Mouse (Mus musculus) midbrain, embryonic 12.5 days (tissue): ENCODE measurements around the gene Gmpr2. TPM values are rescaled to one million over a fixed set of nuclear protein-coding genes. Genes with fewer than 3 reads are reported as not detected.
A peak's percentile ranks its signal among the peaks of the same experiment; 100 is the strongest.

ENCODE experiments used
- ATAC-seq: fragments of 200-750 bp; cut with Nextera tagmentation; 2 replicates; pipeline ENCODE4 v1.8.0; 2017; ENCODE audit warnings: low read depth, moderate TSS enrichment, moderate library complexity; ENCODE audit not compliant: low FRiP score
- H3K27ac ChIP-seq: fragments of 300-500 bp; sonication (generic); replicated peaks from 2 replicates; pipeline ENCODE4 v1.5.1; 2016; ENCODE audit warnings: mild to moderate bottlenecking
- H3K27me3 ChIP-seq: fragments of 300-500 bp; sonication (generic); 2 replicates; pipeline ENCODE4 v1.6.1; 2016; ENCODE audit warnings: mild to moderate bottlenecking
- H3K36me3 ChIP-seq: fragments of 300-500 bp; sonication (generic); 2 replicates; pipeline ENCODE4 v1.6.1; 2016
- H3K4me1 ChIP-seq: fragments of 300-500 bp; sonication (generic); 2 replicates; pipeline ENCODE4 v1.6.1; 2016
- H3K4me2 ChIP-seq: fragments of 300-500 bp; sonication (generic); replicated peaks from 2 replicates; pipeline ENCODE4 v1.6.1; 2016; ENCODE audit warnings: mild to moderate bottlenecking, moderate library complexity
- H3K4me3 ChIP-seq: fragments of 300-500 bp; sonication (generic); 2 replicates; pipeline ENCODE4 v1.5.1; 2016; ENCODE audit warnings: mild to moderate bottlenecking
- H3K9ac ChIP-seq: fragments of 300-500 bp; sonication (generic); replicated peaks from 2 replicates; pipeline ENCODE4 v1.6.1; 2016; ENCODE audit warnings: mild to moderate bottlenecking, moderate library complexity
- H3K9me3 ChIP-seq: fragments of 300-500 bp; sonication (generic); 2 replicates; pipeline ENCODE4 v1.6.1; 2016; ENCODE audit warnings: mild to moderate bottlenecking
- WGBS: fragments of 180-500 bp; shearing (Covaris S2); methylation state at CpG from one replicate; pipeline ENCODE4 v1.1.7; 2016; 5-methylcytosine and 5-hydroxymethylcytosine counted together
- polyA plus RNA-seq: library from polyadenylated mRNA; unstranded; fragments of >200 nt; fragmentation: Nextera tagmentation; extraction: Ambion mirVana; gene quantifications from 2 replicates; pipeline ENCODE4 v1.2.1, GENCODE M21; 2016

The Gmpr2 gene
- polyA plus RNA-seq, 1 experiment from 2014 or later, result 64.8 TPM

GRCm38 (mm10) chr14:55644261-55644888 is 27.4 kb upstream of the Gmpr2 start:
- Histone ChIP-seq H3K9ac (peak overlapping the region; percentile 89), H3K4me3 (peak overlapping the region; percentile 95), H3K36me3 (peaks cover 30% of the 10 kb centered on the region), H3K9me3 (no peaks in the 10 kb centered on the region), H3K27ac (no peak overlapping the region), H3K4me2 (peak overlapping the region; percentile 77), H3K27me3 (no peaks in the 10 kb centered on the region), H3K4me1 (peaks cover 21% of the 10 kb centered on the region)
- 34% methylated on average over 17 of the region's 17 CpGs for WGBS
- ATAC-seq, result no peak

DNA sequence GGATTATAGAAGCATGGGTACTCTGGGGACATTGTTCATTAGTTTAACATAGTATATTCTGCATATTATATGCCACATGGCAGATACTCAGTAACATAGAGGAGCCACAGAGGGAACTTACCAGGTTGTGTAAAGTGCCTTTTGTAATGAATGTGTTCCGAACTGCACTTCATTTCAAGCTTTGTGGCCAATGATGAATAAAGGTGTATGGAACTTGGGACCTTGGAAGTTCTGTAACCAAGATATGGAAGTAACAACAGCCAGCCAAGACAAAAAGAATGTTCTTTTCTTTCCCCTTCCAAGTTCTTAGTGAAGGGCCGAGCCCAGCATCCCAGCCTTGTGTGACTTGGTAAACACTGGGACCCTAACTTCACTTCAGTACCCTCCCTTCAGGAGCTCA is 21.9 kb upstream of the Gmpr2 start, which contains the start of gene Tssk4:
Tssk4 (plus strand) TSS at position 301 of the 400 bp plus-strand sequence.
- no peak for ATAC-seq
- no peaks in the 10 kb centered on the region for H3K27me3 ChIP-seq
- H3K4me1 ChIP-seq, result peaks cover 4% of the 10 kb centered on the region
- H3K4me2 ChIP-seq, result no peak within 1 kb of the TSS
- H3K9ac ChIP-seq, result no peak within 1 kb of the TSS
- no peaks in the 10 kb centered on the region for H3K9me3 ChIP-seq
- no peak within 1 kb of the TSS for H3K4me3 ChIP-seq
- 0 out of 2 replicates have a peak, but pooled peaks cover 7% of the 10 kb centered on the region for H3K36me3 ChIP-seq
- no peak within 1 kb of the TSS for H3K27ac ChIP-seq
- 92% methylated on average over 2 of the region's 2 CpGs for WGBS

DNA sequence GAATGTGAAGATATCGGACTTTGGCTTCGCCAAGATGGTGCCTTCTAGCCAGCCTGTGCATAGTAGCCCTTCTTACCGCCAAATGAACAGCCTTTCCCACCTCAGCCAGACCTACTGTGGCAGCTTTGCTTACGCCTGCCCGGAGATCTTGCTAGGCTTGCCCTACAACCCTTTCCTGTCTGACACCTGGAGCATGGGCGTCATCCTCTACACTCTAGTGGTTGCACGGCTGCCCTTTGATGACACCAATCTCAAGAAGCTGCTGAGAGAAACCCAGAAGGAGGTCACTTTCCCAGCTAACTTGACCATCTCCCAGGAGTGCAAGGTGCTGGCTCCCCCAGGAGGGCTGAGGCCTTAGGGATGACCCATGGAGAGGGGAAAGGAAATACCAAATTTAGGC is 20.2 kb upstream of the Gmpr2 start:
- no peak overlapping the region for H3K9ac ChIP-seq
- H3K36me3 ChIP-seq, result 0 out of 2 replicates have a peak, but pooled peaks cover 2% of the 10 kb centered on the region
- no peaks in the 10 kb centered on the region for H3K9me3 ChIP-seq
- H3K4me1 ChIP-seq, result no peaks in the 10 kb centered on the region
- H3K27me3 ChIP-seq, result no peaks in the 10 kb centered on the region
- no peak overlapping the region for H3K27ac ChIP-seq
- no peak for ATAC-seq
- H3K4me3 ChIP-seq, result no peak overlapping the region
- WGBS, result 93% methylated on average over 7 of the region's 7 CpGs
- no peak overlapping the region for H3K4me2 ChIP-seq

DNA sequence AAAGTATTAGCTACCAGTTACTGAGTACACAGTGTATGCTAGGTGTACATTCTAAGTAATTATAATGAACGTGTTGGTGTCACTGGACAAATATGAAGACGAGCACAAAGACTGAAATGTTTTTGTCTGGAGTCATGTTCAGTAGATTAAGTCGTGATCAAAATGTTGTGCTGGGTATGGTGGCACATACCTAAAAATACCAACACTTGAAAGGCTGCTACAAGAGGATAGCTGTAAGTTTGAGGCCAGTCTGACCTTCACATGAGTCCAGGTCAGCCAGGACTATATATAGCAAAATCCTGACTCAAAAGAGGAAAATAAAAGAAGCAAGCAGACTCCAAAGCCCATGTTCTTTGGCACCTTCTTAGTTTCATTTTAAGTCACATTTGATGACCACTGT is 14.8 kb upstream of the Gmpr2 start:
- Histone ChIP-seq H3K9me3 (no peaks in the 10 kb centered on the region), H3K27ac (no peak overlapping the region), H3K4me2 (no peak overlapping the region), H3K4me3 (no peak overlapping the region), H3K27me3 (no peaks in the 10 kb centered on the region), H3K36me3 (peaks cover 22% of the 10 kb centered on the region), H3K9ac (no peak overlapping the region), H3K4me1 (0 out of 2 replicates have a peak, but pooled peaks cover 3% of the 10 kb centered on the region)
- ATAC-seq, result no peak
- 92% methylated on average over 3 of the region's 3 CpGs for WGBS

- Histone ChIP-seq H3K9me3 (no peaks in the 10 kb centered on the region), H3K9ac (no peak overlapping the region), H3K27ac (no peak overlapping the region), H3K27me3 (no peaks in the 10 kb centered on the region), H3K4me2 (no peak overlapping the region), H3K4me3 (no peak overlapping the region), H3K36me3 (peaks cover 31% of the 10 kb centered on the region), H3K4me1 (0 out of 2 replicates have a peak, but pooled peaks cover 3% of the 10 kb centered on the region)
- no peak for ATAC-seq
- WGBS, result 93% methylated on average over 5 of the region's 5 CpGs
These were observed 13.7 kb upstream of the Gmpr2 start for GRCm38 (mm10) chr14:55658011-55658410.

- peaks cover 39% of the 10 kb centered on the region for H3K36me3 ChIP-seq
These were observed 11.7 kb upstream of the Gmpr2 start, which contains the start of gene Mdp1 for GRCm38 (mm10) chr14:55659960-55660573. Gene Mdp1 (minus strand): TSS chr14:55660508.

DNA sequence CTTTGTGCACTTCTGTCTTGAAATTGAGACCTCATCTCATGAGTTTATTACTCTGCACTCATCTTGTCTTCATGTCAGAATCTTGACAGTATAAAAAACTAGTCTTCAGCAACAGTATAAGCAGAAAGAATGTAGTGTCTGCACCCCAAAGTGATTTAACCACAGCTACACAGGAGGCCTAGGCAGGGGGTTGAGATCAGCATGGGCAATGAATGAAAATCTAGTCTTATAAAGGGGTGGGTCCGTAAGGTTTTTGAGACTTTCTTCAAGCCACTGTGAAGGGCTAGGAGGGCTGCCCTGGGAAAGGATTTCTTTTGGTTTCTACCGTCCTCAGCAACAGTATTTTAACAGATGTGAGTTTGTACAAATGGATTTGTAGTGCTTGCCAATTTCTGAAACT is 11.1 kb upstream of the Gmpr2 start:
- Histone ChIP-seq H3K4me1 (0 out of 2 replicates have a peak, but pooled peaks cover 3% of the 10 kb centered on the region), H3K9ac (no peak overlapping the region), H3K36me3 (peaks cover 39% of the 10 kb centered on the region), H3K4me2 (peak overlapping the region; percentile 58), H3K27me3 (no peaks in the 10 kb centered on the region), H3K9me3 (no peaks in the 10 kb centered on the region), H3K4me3 (peak overlapping the region; percentile 75), H3K27ac (peak overlapping the region; percentile 65; the same call in 1 of the 2 replicates)
- 43% methylated on average over 2 of the region's 2 CpGs for WGBS
- ATAC-seq, result 0 out of 2 replicates have a peak, but pooled peaks have one; percentile 10

More at GRCm38 (mm10) chr14:55659960-55660573, 11.7 kb upstream of the Gmpr2 start, which contains the start of gene Mdp1:
- ATAC-seq, result peak; percentile 92
- peak within 1 kb of the TSS; percentile 75 for H3K4me3 ChIP-seq
- 0 out of 2 replicates have a peak, but pooled peaks cover 3% of the 10 kb centered on the region for H3K4me1 ChIP-seq
- peak within 1 kb of the TSS; percentile 68 for H3K9ac ChIP-seq
- peak within 1 kb of the TSS; percentile 65 for H3K27ac ChIP-seq
- H3K27me3 ChIP-seq, result no peaks in the 10 kb centered on the region
- WGBS, result under 1% methylated on average over 39 of the region's 39 CpGs
- no peaks in the 10 kb centered on the region for H3K9me3 ChIP-seq
- H3K4me2 ChIP-seq, result peak within 1 kb of the TSS; percentile 58

DNA sequence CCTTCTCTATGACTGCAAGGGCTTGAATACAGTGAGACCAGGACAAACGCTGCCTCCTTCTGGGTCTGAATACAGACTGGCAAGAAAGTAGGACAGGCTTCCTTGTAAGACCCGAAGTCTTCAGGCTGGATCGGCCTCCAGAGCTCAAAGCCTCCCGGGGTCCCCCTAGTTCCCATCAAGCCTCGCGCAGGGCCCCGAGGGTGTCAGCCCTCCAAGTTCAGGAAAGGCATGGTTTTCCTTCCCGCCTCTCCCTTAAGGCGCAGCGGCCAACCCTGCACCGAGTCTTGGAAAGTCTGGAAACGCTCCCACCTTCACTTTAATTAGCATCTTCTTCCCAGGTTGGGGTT is 282 bp upstream of the Gmpr2 start:
- Histone ChIP-seq H3K4me3 (peak overlapping the region; percentile 64), H3K27me3 (no peaks in the 10 kb centered on the region), H3K36me3 (peaks cover 20% of the 10 kb centered on the region), H3K9ac (peak overlapping the region; percentile 93), H3K4me1 (peaks cover 25% of the 10 kb centered on the region), H3K4me2 (peak overlapping the region; percentile 98), H3K27ac (peak overlapping the region; percentile 81), H3K9me3 (no peaks in the 10 kb centered on the region)
- WGBS, result under 1% methylated on average over 12 of the region's 12 CpGs
- peak; percentile 53 for ATAC-seq

GRCm38 (mm10) chr14:55672741-55673060 is 960 bp downstream of the Gmpr2 start:
- ATAC-seq, result no peak
- H3K4me3 ChIP-seq, result peak overlapping the region; percentile 64
- H3K4me2 ChIP-seq, result peak overlapping the region; percentile 98
- 0 out of 2 replicates have a peak overlapping the region, but pooled peaks have one; percentile 81 for H3K27ac ChIP-seq
- H3K27me3 ChIP-seq, result no peaks in the 10 kb centered on the region
- H3K4me1 ChIP-seq, result peaks cover 25% of the 10 kb centered on the region
- H3K9me3 ChIP-seq, result no peaks in the 10 kb centered on the region
- peak overlapping the region; percentile 29 for H3K9ac ChIP-seq
- peaks cover 26% of the 10 kb centered on the region for H3K36me3 ChIP-seq
- 83% methylated on average over 7 of the region's 7 CpGs for WGBS

DNA sequence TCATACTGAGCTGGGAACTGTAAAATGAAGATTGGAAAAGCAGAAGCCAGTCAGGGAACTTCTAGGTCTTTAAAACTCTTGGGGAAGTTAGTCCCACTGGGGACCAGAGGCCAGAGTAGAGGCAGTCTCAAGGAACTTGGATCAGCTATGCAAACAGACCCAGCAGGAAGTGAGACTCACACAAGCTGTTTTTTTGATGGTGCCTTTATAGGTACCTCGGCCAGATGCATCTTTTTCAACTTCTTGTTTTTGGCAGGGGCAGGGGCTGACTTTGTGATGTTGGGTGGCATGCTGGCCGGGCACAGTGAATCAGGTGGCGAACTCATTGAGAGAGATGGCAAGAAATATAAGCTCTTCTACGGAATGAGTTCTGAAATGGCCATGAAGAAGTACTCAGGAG is 5.9 kb downstream of the Gmpr2 start:
- H3K4me1 ChIP-seq, result peaks cover 15% of the 10 kb centered on the region
- no peak overlapping the region for H3K27ac ChIP-seq
- peaks cover 43% of the 10 kb centered on the region for H3K36me3 ChIP-seq
- no peaks in the 10 kb centered on the region for H3K9me3 ChIP-seq
- H3K4me3 ChIP-seq, result no peak overlapping the region
- H3K9ac ChIP-seq, result no peak overlapping the region
- H3K27me3 ChIP-seq, result no peaks in the 10 kb centered on the region
- 89% methylated on average over 4 of the region's 4 CpGs for WGBS
- no peak for ATAC-seq
- no peak overlapping the region for H3K4me2 ChIP-seq

DNA sequence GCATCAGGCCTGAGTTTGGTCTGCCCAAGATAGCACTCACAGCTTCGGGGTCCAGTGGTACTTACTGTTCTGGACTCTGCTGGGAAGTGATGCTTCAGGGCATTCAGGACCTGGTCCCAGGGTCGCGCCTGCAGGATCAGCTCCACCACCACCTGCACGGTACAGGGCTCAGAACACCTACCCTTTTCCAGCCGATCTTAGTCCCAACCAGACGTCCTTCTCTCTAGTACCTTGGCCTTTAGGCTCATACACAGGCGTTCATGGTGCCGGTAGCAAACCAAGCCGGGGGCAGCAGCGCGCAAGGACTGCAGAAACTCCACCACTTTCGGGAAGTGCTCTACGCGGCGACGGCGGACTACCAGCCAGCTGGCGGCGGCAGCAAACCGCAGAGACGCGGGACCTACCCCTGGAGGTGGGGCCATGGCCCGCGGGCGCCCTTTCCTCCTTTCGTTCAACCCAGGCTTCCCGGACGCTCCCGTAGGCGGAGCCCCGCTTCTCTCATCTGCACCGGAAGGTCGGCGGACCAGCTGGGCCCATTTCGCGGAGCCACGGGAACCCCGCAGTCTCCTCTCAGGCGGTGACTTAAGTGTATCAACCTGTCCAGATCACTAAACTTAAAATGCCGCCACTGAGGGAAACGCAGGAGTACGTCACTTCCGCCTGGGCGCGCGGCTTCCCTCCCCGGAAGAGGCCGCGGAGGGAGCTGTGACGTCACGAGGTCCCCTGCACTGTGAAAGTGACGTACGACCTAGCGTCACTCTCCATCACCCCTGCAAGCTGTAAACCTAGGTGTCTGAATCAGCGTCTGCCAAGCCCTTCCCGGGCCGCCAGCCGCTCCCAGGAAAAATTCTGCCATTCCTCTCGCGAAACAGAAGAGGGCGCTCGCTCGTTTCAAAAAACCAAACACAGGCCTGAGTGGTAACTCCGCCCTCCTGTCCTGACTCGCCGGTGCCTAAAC is 9.7 kb downstream of the Gmpr2 start, which contains the start of gene Tinf2:
Tinf2 (minus strand) TSS at position 661 of the 958 bp plus-strand sequence.
- WGBS, result under 1% methylated on average over 65 of the region's 66 CpGs
- Histone ChIP-seq H3K36me3 (peaks cover 36% of the 10 kb centered on the region), H3K4me2 (peak within 1 kb of the TSS; percentile 75), H3K9ac (peak within 1 kb of the TSS; percentile 73), H3K27me3 (no peaks in the 10 kb centered on the region), H3K27ac (peak within 1 kb of the TSS; percentile 56; the same call in 1 of the 2 replicates), H3K4me3 (peak within 1 kb of the TSS; percentile 72), H3K4me1 (peaks cover 11% of the 10 kb centered on the region), H3K9me3 (no peaks in the 10 kb centered on the region)
- ATAC-seq, result peak; percentile 98
